Mouse (Mus musculus) T-helper 1 cell (primary cell): ENCODE data around the gene Ubash3a.

ENCODE experiments used
- in situ Hi-C: fragments of 300-600 bp; cut with MboI, MseI; formaldehyde crosslinking; loops from one replicate; pipeline ENCODE4 v1.15.1; 2025; ENCODE audit warnings: high pct_unique_total_duplicates

Ubash3a gene

GRCm38 (mm10) chr17:31207771-31208334, at the start of gene Ubash3a:
TSS of gene Ubash3a (plus strand) at chr17:31207873.
- in situ Hi-C loops, result no loop called here

- in situ Hi-C loops, result no loop called here
These were observed 49.8 kb upstream of the Ubash3a start for GRCm38 (mm10) chr17:31157921-31158320.

GRCm38 (mm10) chr17:31160291-31160690, 47.4 kb upstream of the Ubash3a start:
- in situ Hi-C loops, result loop anchor here (10.0 kb wide), 1 partner anchor 655 kb away; no protein-coding TSS in a partner anchor

- in situ Hi-C loops, result loop anchor here (10.0 kb wide), 1 partner anchor 652 kb away; no protein-coding TSS in a partner anchor
These were observed 45.1 kb upstream of the Ubash3a start for GRCm38 (mm10) chr17:31162607-31163006.

GRCm38 (mm10) chr17:31163821-31164220, 43.9 kb upstream of the Ubash3a start:
- in situ Hi-C loops, result loop anchor here (10.0 kb wide), 1 partner anchor 651 kb away; no protein-coding TSS in a partner anchor

GRCm38 (mm10) chr17:31165127-31165526, 42.5 kb upstream of the Ubash3a start, which contains the start of gene Tff1:
TSS of gene Tff1 (minus strand) at chr17:31165277.
- in situ Hi-C loops, result loop anchor here (10.0 kb wide), 1 partner anchor 650 kb away; no protein-coding TSS in a partner anchor

GRCm38 (mm10) chr17:31169796-31170195, 37.9 kb upstream of the Ubash3a start:
- in situ Hi-C loops, result loop anchor here (10.0 kb wide), 1 partner anchor 645 kb away; no protein-coding TSS in a partner anchor

- in situ Hi-C loops, result no loop called here
These were observed 31.4 kb upstream of the Ubash3a start for GRCm38 (mm10) chr17:31176321-31176720.

- in situ Hi-C loops, result no loop called here
These were observed 26.2 kb upstream of the Ubash3a start for GRCm38 (mm10) chr17:31181490-31181889.

- in situ Hi-C loops, result no loop called here
These were observed 24.3 kb upstream of the Ubash3a start for GRCm38 (mm10) chr17:31183180-31183974.

GRCm38 (mm10) chr17:31184269-31184990, 23.2 kb upstream of the Ubash3a start:
- in situ Hi-C loops, result no loop called here

- in situ Hi-C loops, result loop anchor here (5.0 kb wide), 1 partner anchor 45 kb away; the partner anchor contains the start of gene Tff2
These were observed 20.3 kb upstream of the Ubash3a start for GRCm38 (mm10) chr17:31187370-31187769.

GRCm38 (mm10) chr17:31191825-31192224, 15.8 kb upstream of the Ubash3a start:
- in situ Hi-C loops, result no loop called here

- in situ Hi-C loops, result no loop called here
These were observed 15.0 kb upstream of the Ubash3a start for GRCm38 (mm10) chr17:31192663-31193062.

GRCm38 (mm10) chr17:31193360-31193759, 14.3 kb upstream of the Ubash3a start:
- in situ Hi-C loops, result no loop called here

GRCm38 (mm10) chr17:31195207-31195606, 12.5 kb upstream of the Ubash3a start:
- in situ Hi-C loops, result no loop called here

GRCm38 (mm10) chr17:31196283-31196682, 11.4 kb upstream of the Ubash3a start:
- in situ Hi-C loops, result no loop called here

- in situ Hi-C loops, result no loop called here
These were observed 8.8 kb upstream of the Ubash3a start, which contains the start of gene Tmprss3 for GRCm38 (mm10) chr17:31198877-31199276. TSS of gene Tmprss3 (minus strand) at chr17:31198977.

- in situ Hi-C loops, result no loop called here
These were observed 981 bp downstream of the Ubash3a start for GRCm38 (mm10) chr17:31208654-31209053.

- in situ Hi-C loops, result no loop called here
These were observed 1.8 kb downstream of the Ubash3a start for GRCm38 (mm10) chr17:31209376-31209930.

- in situ Hi-C loops, result no loop called here
These were observed 2.6 kb downstream of the Ubash3a start for GRCm38 (mm10) chr17:31210299-31210698.

- in situ Hi-C loops, result no loop called here
These were observed 4.2 kb downstream of the Ubash3a start for GRCm38 (mm10) chr17:31211881-31212280.
